Mouse (Mus musculus): Measurements from ENCODE around the gene C7.
A peak's percentile ranks its signal among the peaks of the same experiment; 100 is the strongest.

C7 gene

GRCm38 (mm10) chr15:5063635-5064034 lies at the start of gene C7:
Gene C7 (minus strand): TSS chr15:5063740.
- DNase-seq (ENCODE audit: low read depth, low spot score), result no peak

GRCm38 (mm10) chr15:5112651-5113050 lies 49.1 kb upstream of the C7 start:
- DNase-seq (ENCODE audit: low read depth, low spot score), result no peak

- no peak for DNase-seq (ENCODE audit: low read depth, low spot score)
These were observed 45.1 kb upstream of the C7 start for GRCm38 (mm10) chr15:5108655-5109040.

GRCm38 (mm10) chr15:5107686-5108654 lies 44.4 kb upstream of the C7 start, which contains the start of gene Card6:
Gene Card6 (minus strand): TSS chr15:5108539.
- no peak for DNase-seq (ENCODE audit: low read depth, low spot score)

- DNase-seq (ENCODE audit: low read depth, low spot score), result no peak
These were observed 42.8 kb upstream of the C7 start for GRCm38 (mm10) chr15:5106293-5106692.

GRCm38 (mm10) chr15:5105891-5106290 lies 42.4 kb upstream of the C7 start:
- no peak for DNase-seq (ENCODE audit: low read depth, low spot score)

GRCm38 (mm10) chr15:5102312-5102711 lies 38.8 kb upstream of the C7 start:
- no peak for DNase-seq (ENCODE audit: low read depth, low spot score)

- DNase-seq (ENCODE audit: low read depth, low spot score), result no peak
These were observed 33.8 kb upstream of the C7 start for GRCm38 (mm10) chr15:5097376-5097775.

- no peak for DNase-seq (ENCODE audit: low read depth, low spot score)
These were observed 32.2 kb upstream of the C7 start for GRCm38 (mm10) chr15:5095534-5096301.

GRCm38 (mm10) chr15:5090131-5090530 lies 26.6 kb upstream of the C7 start:
- no peak for DNase-seq (ENCODE audit: low read depth, low spot score)

- DNase-seq (ENCODE audit: low read depth, low spot score), result no peak
These were observed 25.5 kb upstream of the C7 start for GRCm38 (mm10) chr15:5088850-5089608.

GRCm38 (mm10) chr15:5086162-5086561 lies 22.6 kb upstream of the C7 start:
- peak; percentile 43 for DNase-seq (ENCODE audit: low read depth, low spot score)

GRCm38 (mm10) chr15:5081235-5081634 lies 17.7 kb upstream of the C7 start:
- no peak for DNase-seq (ENCODE audit: low read depth, low spot score)

- peak; percentile 81 for DNase-seq (ENCODE audit: low read depth, low spot score)
These were observed 5.4 kb upstream of the C7 start for GRCm38 (mm10) chr15:5068801-5069518.

GRCm38 (mm10) chr15:5045560-5046284 lies 17.8 kb downstream of the C7 start:
- no peak for DNase-seq (ENCODE audit: low read depth, low spot score)

- DNase-seq (ENCODE audit: low read depth, low spot score), result peak; percentile 76
These were observed 34.3 kb downstream of the C7 start for GRCm38 (mm10) chr15:5029256-5029655.

- peak; percentile 74 for DNase-seq (ENCODE audit: low read depth, low spot score)
These were observed 39.9 kb downstream of the C7 start for GRCm38 (mm10) chr15:5023479-5024265.

- DNase-seq (ENCODE audit: low read depth, low spot score), result no peak
These were observed 53.9 kb downstream of the C7 start for GRCm38 (mm10) chr15:5009644-5010107.

GRCm38 (mm10) chr15:5003503-5004196 lies 59.9 kb downstream of the C7 start:
- DNase-seq (ENCODE audit: low read depth, low spot score), result no peak

Measured in ZHBTc4 (cell line).